Comparison of ENCODE assay signal across 9 mouse cellular contexts in the genomic region with DNA sequence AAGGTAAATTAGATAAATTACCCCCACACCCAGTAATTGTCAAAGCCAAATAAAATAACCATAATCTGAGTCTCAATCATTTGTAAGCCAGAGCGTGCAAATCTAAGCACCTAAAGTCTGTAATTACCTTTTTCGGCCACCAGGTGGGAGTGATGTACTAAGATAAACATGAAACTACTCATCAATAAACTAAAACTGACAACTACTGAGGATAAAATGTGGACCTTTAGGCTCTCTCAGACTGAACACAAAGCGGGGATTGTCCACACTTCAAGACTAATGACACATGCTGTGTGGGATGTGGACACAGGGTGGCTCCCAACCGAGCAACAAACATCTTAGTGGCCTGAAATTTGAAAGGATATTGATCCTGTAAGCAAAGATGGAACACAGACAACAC. TPM values are rescaled to one million over a fixed set of nuclear protein-coding genes. Genes with fewer than 3 reads are reported as not detected.
DNase-seq lines count a peak whose midpoint lies in the region; ATAC-seq and TF ChIP-seq lines count a peak whose summit lies in the region.
"Had no signal": no experiment of that assay in that cellular context is flagged by ENCODE, and none has a peak within 500 bp of the region (broad histone marks: within the 10 kb centered on the region; RNA-seq: fewer than 3 reads in every experiment).

No protein-coding gene starts in this region.

- no peaks in the 10 kb centered on the region for H3K4me1 ChIP-seq in heart, embryonic 10.5 days

- TF ChIP-seq CTCF in left cerebral cortex, adult 2 months (IDR thresholded peaks at IDR 0.05), result peak; percentile 79

- intact Hi-C loops in left cerebral cortex, adult 2 months (cut with DNase I), result no loop called here

- WGBS in heart, embryonic 10.5 days, result 51% methylated on average over 4 of the region's 4 CpGs

- ATAC-seq in erythroblast, adult 5-6 weeks (replicated peaks; ENCODE audit: low FRiP score, poor library complexity, severe bottlenecking), result peak; percentile 75

- no peaks in the 10 kb centered on the region for H3K9me3 ChIP-seq in heart, embryonic 10.5 days

- peak; percentile 14 to 52 for DNase-seq in heart, adult 18-20 months
- no peak for DNase-seq in heart, embryonic 10.5 days (ENCODE audit: low spot score)
- DNase-seq in 3T3-L1 (ENCODE audit: low read depth, low spot score), result peak; percentile 72
- DNase-seq in MN1 (ENCODE audit: low spot score), result peak; percentile 62
- DNase-seq in left cerebral cortex, adult 2 months (ENCODE audit: extremely low spot score in 1 of 2, low spot score in 2 of 2), result peak; percentile 29 to 37
- peak; percentile 85 for DNase-seq in retina, embryonic 14.5 days (ENCODE audit: low spot score)
- DNase-seq in urinary bladder, postnatal 25 days (ENCODE audit: low spot score), result no peak

- peaks cover 74% of the 10 kb centered on the region for H3K36me3 ChIP-seq in heart, embryonic 10.5 days

- H3K27me3 ChIP-seq in heart, embryonic 10.5 days (ENCODE audit: insufficient read depth, poor library complexity, severe bottlenecking), result no peaks in the 10 kb centered on the region

- no peak overlapping the region for H3K27ac ChIP-seq in heart, embryonic 10.5 days
- no peak overlapping the region for H3K27ac ChIP-seq in left cerebral cortex, adult 2 months

- H3K4me3 ChIP-seq in heart, embryonic 10.5 days, result no peak overlapping the region
- no peak overlapping the region for H3K4me3 ChIP-seq in left cerebral cortex, adult 2 months
- H3K4me3 ChIP-seq: myocyte had no signal

RNA-seq across cellular contexts. Expression of gene Kctd3, which starts 14.4 kb away (rescaled TPM):
- 10 to 100 TPM in 1 of 2 experiments, 1 to 10 TPM in 1; 9.7 to 10.6 TPM for total RNA-seq in heart, adult 18-20 months (2021)
- 20.4 and 30.5 TPM in 2 replicates for polyA plus RNA-seq in heart, embryonic 10.5 days (2016; fragmentation: Nextera tagmentation; extraction: Ambion mirVana)
- 2.3 and 3.8 TPM in 2 replicates for total RNA-seq in erythroblast, adult 5-6 weeks (2015; ENCODE audit: low replicate concordance)
- total RNA-seq in erythroblast, adult 5-6 weeks (2017; ENCODE audit: low replicate concordance), result 4.6 and 8.1 TPM in 2 replicates
- total RNA-seq in left cerebral cortex, adult 2 months (2021), result 10 to 100 TPM; 81.3 to 87.4 TPM

Comparison
In these comparisons a context has a peak if more than half of its experiments do, and no peak if none do; other contexts are left out.
1. DNase-seq: peak in heart, adult 18-20 months (2 of 2), 3T3-L1 (single experiment), MN1 (single experiment), left cerebral cortex, adult 2 months (2 of 2) and retina, embryonic 14.5 days (single experiment); none in heart, embryonic 10.5 days (single experiment) and urinary bladder, postnatal 25 days (single experiment).
2. RNA of gene Kctd3, which starts 14.4 kb away (total RNA-seq): 81.3 to 87.4 TPM in left cerebral cortex, adult 2 months; 9.7 to 10.6 TPM in heart, adult 18-20 months and 2.3 to 8.1 TPM in erythroblast, adult 5-6 weeks; every median in the first group is over 4 times any median in the second.